Comparison of ENCODE assay signal across 23 mouse cellular contexts in genomic region chr5:121248766-121249394, GRCm38 (mm10). TPM values are rescaled to one million over a fixed set of nuclear protein-coding genes. Genes with fewer than 3 reads are reported as not detected.
A peak's percentile ranks its signal among the peaks of the same experiment; 100 is the strongest.
DNase-seq lines count a peak whose midpoint lies in the region; ATAC-seq and TF ChIP-seq lines count a peak whose summit lies in the region.
"Had no signal": no experiment of that assay in that cellular context is flagged by ENCODE, and none has a peak within 500 bp of the region (broad histone marks: within the 10 kb centered on the region; RNA-seq: fewer than 3 reads in every experiment).

No protein-coding gene starts in this region.

- WGBS in hindbrain, postnatal 0 days: 74% methylated on average over 3 of the region's 3 CpGs
- 84% methylated on average over 3 of the region's 3 CpGs for WGBS in hindbrain, embryonic 11.5 days
- 72% methylated on average over 3 of the region's 3 CpGs for WGBS in liver, embryonic 11.5 days
- WGBS in liver, postnatal 0 days (ENCODE audit: insufficient replicate concordance): 65% methylated on average over 3 of the region's 3 CpGs
- 83% methylated on average over 3 of the region's 3 CpGs for WGBS in kidney, embryonic 16.5 days

- no peaks in the 10 kb centered on the region for H3K27me3 ChIP-seq in hindbrain, postnatal 0 days (ENCODE audit: insufficient read depth, low read length)
- H3K27me3 ChIP-seq in hindbrain, embryonic 11.5 days (ENCODE audit: control insufficient read depth, insufficient read depth, low read length): no peaks in the 10 kb centered on the region
- H3K27me3 ChIP-seq in liver, embryonic 11.5 days (replicated peaks; ENCODE audit: control insufficient read depth, insufficient read depth, low read length): no peaks in the 10 kb centered on the region
- no peaks in the 10 kb centered on the region for H3K27me3 ChIP-seq in liver, postnatal 0 days (ENCODE audit: insufficient read depth, low read length)
- H3K27me3 ChIP-seq in kidney, embryonic 16.5 days (ENCODE audit: insufficient read depth, low read length): no peaks in the 10 kb centered on the region
- H3K27me3 ChIP-seq: forebrain, embryonic 15.5 days; hindbrain, embryonic 15.5 days; kidney, embryonic 15.5 days; midbrain, embryonic 12.5 days; neural tube, embryonic 15.5 days had no signal

- TF ChIP-seq POLR2A in cortical plate, adult 2 months (IDR thresholded peaks at IDR 0.05; ENCODE audit: extremely low read depth, insufficient read depth, low read length): no peak

- no peak overlapping the region for H3K27ac ChIP-seq in hindbrain, postnatal 0 days
- H3K27ac ChIP-seq in hindbrain, embryonic 11.5 days (ENCODE audit: low read depth, low read length): no peak overlapping the region
- no peak overlapping the region for H3K27ac ChIP-seq in cortical plate, adult 2 months (ENCODE audit: insufficient read depth, low read length)
- no peak overlapping the region for H3K27ac ChIP-seq in liver, embryonic 11.5 days (ENCODE audit: low read depth, low read length)
- 0 out of 2 replicates have a peak overlapping the region, but pooled peaks have one; percentile 4 for H3K27ac ChIP-seq in liver, postnatal 0 days (ENCODE audit: low read depth)
- H3K27ac ChIP-seq in kidney, embryonic 16.5 days (ENCODE audit: low read length): no peak overlapping the region
- H3K27ac ChIP-seq: forebrain, embryonic 15.5 days; hindbrain, embryonic 15.5 days; kidney, embryonic 15.5 days; midbrain, embryonic 12.5 days; neural tube, embryonic 15.5 days; stomach, postnatal 0 days had no signal

- H3K9ac ChIP-seq in hindbrain, postnatal 0 days (replicated peaks; ENCODE audit: low read length): no peak overlapping the region
- H3K9ac ChIP-seq in hindbrain, embryonic 11.5 days (ENCODE audit: low read depth, low read length): no peak overlapping the region
- no peak overlapping the region for H3K9ac ChIP-seq in liver, embryonic 11.5 days (ENCODE audit: low read depth, low read length)
- no peak overlapping the region for H3K9ac ChIP-seq in liver, postnatal 0 days (replicated peaks)
- no peak overlapping the region for H3K9ac ChIP-seq in kidney, embryonic 16.5 days (replicated peaks; ENCODE audit: low read length)
- H3K9ac ChIP-seq: forebrain, embryonic 15.5 days; hindbrain, embryonic 15.5 days; kidney, embryonic 15.5 days; lung, embryonic 14.5 days; midbrain, embryonic 12.5 days; neural tube, embryonic 15.5 days had no signal

- TF ChIP-seq EP300 in liver, postnatal 0 days (IDR thresholded peaks at IDR 0.05; ENCODE audit: low read depth): no peak

- no peaks in the 10 kb centered on the region for H3K36me3 ChIP-seq in hindbrain, postnatal 0 days (ENCODE audit: insufficient read depth, low read length)
- H3K36me3 ChIP-seq in hindbrain, embryonic 11.5 days (ENCODE audit: control insufficient read depth, insufficient read depth, low read length): no peaks in the 10 kb centered on the region
- H3K36me3 ChIP-seq in liver, embryonic 11.5 days (ENCODE audit: control insufficient read depth, insufficient read depth, low read length): peaks cover 3% of the 10 kb centered on the region; the same call in 1 of the 2 replicates
- H3K36me3 ChIP-seq in liver, postnatal 0 days (replicated peaks; ENCODE audit: insufficient read depth, low read length): peaks cover 16% of the 10 kb centered on the region
- 0 out of 2 replicates have a peak, but pooled peaks cover 2% of the 10 kb centered on the region for H3K36me3 ChIP-seq in kidney, embryonic 16.5 days (ENCODE audit: insufficient read depth, low read length)

- no peaks in the 10 kb centered on the region for H3K9me3 ChIP-seq in hindbrain, postnatal 0 days (ENCODE audit: low read length)
- H3K9me3 ChIP-seq in hindbrain, embryonic 11.5 days (ENCODE audit: control insufficient read depth, low read length): no peaks in the 10 kb centered on the region
- no peaks in the 10 kb centered on the region for H3K9me3 ChIP-seq in liver, embryonic 11.5 days (ENCODE audit: control insufficient read depth, low read length)
- H3K9me3 ChIP-seq in liver, postnatal 0 days (ENCODE audit: low read length): no peaks in the 10 kb centered on the region
- no peaks in the 10 kb centered on the region for H3K9me3 ChIP-seq in kidney, embryonic 16.5 days (ENCODE audit: low read length)
- H3K9me3 ChIP-seq: forebrain, embryonic 15.5 days; hindbrain, embryonic 15.5 days; kidney, embryonic 15.5 days; midbrain, embryonic 12.5 days; neural tube, embryonic 15.5 days had no signal

- ATAC-seq in hindbrain, postnatal 0 days: no peak
- ATAC-seq in hindbrain, embryonic 11.5 days (ENCODE audit: low FRiP score): no peak
- peak; percentile 44 for ATAC-seq in liver, embryonic 11.5 days (replicated peaks; ENCODE audit: low FRiP score)
- ATAC-seq in liver, postnatal 0 days: peak; percentile 39; the same call in 1 of the 2 replicates
- no peak for ATAC-seq in kidney, embryonic 16.5 days (ENCODE audit: low FRiP score, low TSS enrichment)
- ATAC-seq: forebrain, embryonic 15.5 days; intestine, embryonic 16.5 days had no signal

- DNase-seq in hindbrain, postnatal 0 days (ENCODE audit: low spot score): no peak
- no peak for DNase-seq in hindbrain, embryonic 11.5 days (ENCODE audit: low spot score)
- DNase-seq in liver, embryonic 11.5 days (ENCODE audit: low spot score): no peak
- DNase-seq in liver, postnatal 0 days: no peak
- no peak for DNase-seq in kidney, postnatal 4 days
- no peak for DNase-seq in urinary bladder, adult 2 months (ENCODE audit: low spot score)
- DNase-seq: adrenal gland, adult 8-10 months; B cell, adult 2 months; cerebellum, adult 8-10 months; cerebellum, postnatal 36 days; gastrocnemius, postnatal 25 days; heart, adult 18-20 months; heart, postnatal 4 days; lung, embryonic 14.5 days had no signal

- no peaks in the 10 kb centered on the region for H3K4me1 ChIP-seq in hindbrain, postnatal 0 days (ENCODE audit: insufficient read depth, low read length)
- no peaks in the 10 kb centered on the region for H3K4me1 ChIP-seq in hindbrain, embryonic 11.5 days (replicated peaks; ENCODE audit: control insufficient read depth, insufficient read depth, low read length)
- H3K4me1 ChIP-seq in cortical plate, adult 2 months (ENCODE audit: control insufficient read depth, insufficient read depth, low read length): peaks cover 6% of the 10 kb centered on the region
- H3K4me1 ChIP-seq in liver, embryonic 11.5 days (replicated peaks; ENCODE audit: control insufficient read depth, insufficient read depth, low read length): peaks cover 46% of the 10 kb centered on the region
- peaks cover 42% of the 10 kb centered on the region for H3K4me1 ChIP-seq in liver, postnatal 0 days (ENCODE audit: insufficient read depth)
- H3K4me1 ChIP-seq in kidney, embryonic 16.5 days (ENCODE audit: insufficient read depth, low read length): no peaks in the 10 kb centered on the region
- H3K4me1 ChIP-seq: hindbrain, embryonic 15.5 days had no signal

- TF ChIP-seq CTCF in hindbrain, postnatal 0 days (IDR thresholded peaks at IDR 0.05; ENCODE audit: low read depth): 0 out of 2 replicates have a peak, but pooled peaks have one; percentile 18
- TF ChIP-seq CTCF in cortical plate, adult 2 months (IDR thresholded peaks at IDR 0.05; ENCODE audit: extremely low read depth, insufficient read depth, low read length): 0 out of 2 replicates have a peak, but pooled peaks have one; percentile 3
- TF ChIP-seq CTCF in liver, postnatal 0 days (IDR thresholded peaks at IDR 0.05; ENCODE audit: low read depth): peak; percentile 46

- no peak overlapping the region for H3K4me3 ChIP-seq in hindbrain, postnatal 0 days (ENCODE audit: low read length)
- H3K4me3 ChIP-seq in hindbrain, embryonic 11.5 days (ENCODE audit: low read depth, low read length): no peak overlapping the region
- H3K4me3 ChIP-seq in cortical plate, adult 2 months (ENCODE audit: insufficient read depth, low read length): no peak overlapping the region
- H3K4me3 ChIP-seq in liver, embryonic 11.5 days (ENCODE audit: low read depth, low read length): no peak overlapping the region
- H3K4me3 ChIP-seq in liver, postnatal 0 days (ENCODE audit: low read depth, low read length): no peak overlapping the region
- H3K4me3 ChIP-seq in kidney, embryonic 16.5 days (ENCODE audit: low read length): no peak overlapping the region
- H3K4me3 ChIP-seq: forebrain, embryonic 15.5 days; hindbrain, embryonic 15.5 days; kidney, embryonic 15.5 days; midbrain, embryonic 12.5 days; neural tube, embryonic 15.5 days had no signal

- H3K4me2 ChIP-seq in hindbrain, postnatal 0 days (ENCODE audit: low read depth, low read length): no peak overlapping the region
- H3K4me2 ChIP-seq in hindbrain, embryonic 11.5 days (replicated peaks; ENCODE audit: low read depth, low read length): no peak overlapping the region
- H3K4me2 ChIP-seq in liver, embryonic 11.5 days: no peak overlapping the region
- no peak overlapping the region for H3K4me2 ChIP-seq in liver, postnatal 0 days (ENCODE audit: low read depth, low read length)
- H3K4me2 ChIP-seq in kidney, embryonic 16.5 days (replicated peaks; ENCODE audit: low read depth, low read length): no peak overlapping the region
- H3K4me2 ChIP-seq: forebrain, embryonic 15.5 days; hindbrain, embryonic 15.5 days; kidney, embryonic 15.5 days; lung, embryonic 14.5 days; midbrain, embryonic 12.5 days; neural tube, embryonic 15.5 days had no signal

RNA-seq across cellular contexts. Expression of gene Hectd4, which starts 28.9 kb away (rescaled TPM):
- total RNA-seq in hindbrain, postnatal 0 days (2014; rRNA removed): 103 and 107 TPM in 2 replicates
- 15.1 and 15.9 TPM in 2 replicates for polyA plus RNA-seq in hindbrain, postnatal 0 days (2015; fragmentation: Nextera tagmentation; extraction: Ambion mirVana)
- polyA plus RNA-seq in hindbrain, embryonic 11.5 days (2014; fragmentation: Nextera tagmentation; extraction: Ambion mirVana): 11.6 and 15.5 TPM in 2 replicates
- 77.7 and 79.8 TPM in 2 replicates for polyA plus RNA-seq in cortical plate, adult 2 months (2012; rRNA removed)
- 11.8 and 16.3 TPM in 2 replicates for polyA plus RNA-seq in liver, embryonic 11.5 days (2014; fragmentation: Nextera tagmentation; extraction: Ambion mirVana)
- 3.3 and 3.6 TPM in 2 replicates for polyA plus RNA-seq in liver, postnatal 0 days (2015; fragmentation: Nextera tagmentation; extraction: Ambion mirVana)
- polyA plus RNA-seq in kidney, embryonic 16.5 days (2015; fragmentation: Nextera tagmentation; extraction: Ambion mirVana): 3.8 and 4.5 TPM in 2 replicates
- 11.8 and 13.2 TPM in 2 replicates for polyA plus RNA-seq in urinary bladder, adult 2 months (2012; rRNA removed)

RNA-seq across cellular contexts. Expression of gene Rpl6, which starts 44.6 kb away (rescaled TPM):
- total RNA-seq in hindbrain, postnatal 0 days (2014; rRNA removed): 343 and 354 TPM in 2 replicates
- 359 and 380 TPM in 2 replicates for polyA plus RNA-seq in hindbrain, postnatal 0 days (2015; fragmentation: Nextera tagmentation; extraction: Ambion mirVana)
- 619 and 657 TPM in 2 replicates for polyA plus RNA-seq in hindbrain, embryonic 11.5 days (2014; fragmentation: Nextera tagmentation; extraction: Ambion mirVana)
- 394 and 406 TPM in 2 replicates for polyA plus RNA-seq in cortical plate, adult 2 months (2012; rRNA removed)
- 959 and 1,036 TPM in 2 replicates for polyA plus RNA-seq in liver, embryonic 11.5 days (2014; fragmentation: Nextera tagmentation; extraction: Ambion mirVana)
- polyA plus RNA-seq in liver, postnatal 0 days (2015; fragmentation: Nextera tagmentation; extraction: Ambion mirVana): 315 and 325 TPM in 2 replicates
- polyA plus RNA-seq in kidney, embryonic 16.5 days (2015; fragmentation: Nextera tagmentation; extraction: Ambion mirVana): 575 and 586 TPM in 2 replicates
- polyA plus RNA-seq in urinary bladder, adult 2 months (2012; rRNA removed): 889 and 965 TPM in 2 replicates

RNA-seq across cellular contexts. Expression of gene Ptpn11, which starts 57.7 kb away (rescaled TPM):
- total RNA-seq in hindbrain, postnatal 0 days (2014; rRNA removed): 47.5 and 54.7 TPM in 2 replicates
- 27.9 and 28.4 TPM in 2 replicates for polyA plus RNA-seq in hindbrain, postnatal 0 days (2015; fragmentation: Nextera tagmentation; extraction: Ambion mirVana)
- 25.0 and 32.4 TPM in 2 replicates for polyA plus RNA-seq in hindbrain, embryonic 11.5 days (2014; fragmentation: Nextera tagmentation; extraction: Ambion mirVana)
- 60.0 and 64.6 TPM in 2 replicates for polyA plus RNA-seq in cortical plate, adult 2 months (2012; rRNA removed)
- polyA plus RNA-seq in liver, embryonic 11.5 days (2014; fragmentation: Nextera tagmentation; extraction: Ambion mirVana): 21.5 TPM in 2 replicates
- polyA plus RNA-seq in liver, postnatal 0 days (2015; fragmentation: Nextera tagmentation; extraction: Ambion mirVana): 9.6 and 10.6 TPM in 2 replicates
- 17.0 and 19.1 TPM in 2 replicates for polyA plus RNA-seq in kidney, embryonic 16.5 days (2015; fragmentation: Nextera tagmentation; extraction: Ambion mirVana)
- 40.0 and 56.5 TPM in 2 replicates for polyA plus RNA-seq in urinary bladder, adult 2 months (2012; rRNA removed)

Comparison
In these comparisons a context has a peak if more than half of its experiments do, and no peak if none do; other contexts are left out.
1. ATAC-seq: peak in liver, embryonic 11.5 days (single experiment) and liver, postnatal 0 days (single experiment); none in hindbrain, postnatal 0 days (single experiment), hindbrain, embryonic 11.5 days (single experiment) and kidney, embryonic 16.5 days (single experiment).
2. Peak in every context shown above with its lines, with median percentiles within 50 percentile points of each other: CTCF ChIP-seq.